Mouse (Mus musculus): ENCODE results near the gene Cspg4.
"Not testable (repeated sequence)": the region's sequence is repeated elsewhere in the genome, so short reads cannot be mapped to it uniquely, and the experiment has no call there.

- TF ChIP-seq CTCF (IDR thresholded peaks at IDR 0.05; ENCODE audit: low read depth), result peak; percentile 85
- not testable (repeated sequence) for TF ChIP-seq EP300 (optimal IDR thresholded peaks at IDR 0.05)
Observed at GRCm38 (mm10) chr9:56947481-56947880, 82.6 kb downstream of the Cspg4 start.
